Mouse (Mus musculus) CH12.LX (cell line): ENCODE results near the gene Zfp263. TPM values are rescaled to one million over a fixed set of nuclear protein-coding genes. Genes with fewer than 3 reads are reported as not detected.

Source experiments
- DNase-seq: peaks from one replicate; pipeline ENCODE4 v3.0.0-alpha.2; 2013; ENCODE audit errors: extremely low read depth
- H3K27ac ChIP-seq: 2 replicates; pipeline ENCODE4 v1.5.1; 2012; ENCODE audit warnings: low read depth, mild to moderate bottlenecking, control low read depth, moderate library complexity; ENCODE audit not compliant: insufficient read depth
- H3K27me3 ChIP-seq: replicated peaks from 2 replicates; pipeline ENCODE3; 2012; ENCODE audit warnings: inconsistent platforms
- H3K36me3 ChIP-seq, 2 experiments: replicated peaks in 1 of 2; 2 replicates each; pipeline versions ENCODE3 to v1.6.1; 2012; ENCODE audit warnings: inconsistent platforms in 1 of 2, low read length in 1 of 2, mild to moderate bottlenecking in 1 of 2, mixed read lengths in 1 of 2, moderate library complexity in 1 of 2; ENCODE audit not compliant: control insufficient read depth in 1 of 2, insufficient read depth in 1 of 2
- H3K4me1 ChIP-seq, 2 experiments: 2 replicates each; pipeline ENCODE4 v1.6.1; 2012; ENCODE audit warnings: inconsistent platforms in 1 of 2, moderate library complexity in 1 of 2; ENCODE audit not compliant: insufficient read depth in 2 of 2, control insufficient read depth in 1 of 2
- H3K4me2 ChIP-seq: 2 replicates; pipeline ENCODE4 v1.6.1; 2012; ENCODE audit warnings: low read depth, mild to moderate bottlenecking, control low read depth; ENCODE audit not compliant: poor library complexity, insufficient read depth, severe bottlenecking
- H3K4me3 ChIP-seq, 3 experiments: fragments of 150-350 bp in 1 of 3; sonication (generic) in 1 of 3; replicated peaks in 1 of 3; 2 replicates each; pipeline versions ENCODE3 to v1.5.1; 2011 to 2012; ENCODE audit warnings: low read depth in 2 of 3, low read length in 2 of 3, mild to moderate bottlenecking in 2 of 3, moderate library complexity in 2 of 3, control low read depth in 1 of 3, improper control_type of control experiment in 1 of 3, inconsistent platforms in 1 of 3, mixed read lengths in 1 of 3; ENCODE audit not compliant: poor library complexity in 1 of 3
- H3K79me2 ChIP-seq: replicated peaks from 2 replicates; pipeline ENCODE4 v1.6.1; 2012; ENCODE audit warnings: mild to moderate bottlenecking, moderate library complexity; ENCODE audit not compliant: control insufficient read depth, poor library complexity, insufficient read depth, severe bottlenecking; ENCODE audit errors: extremely low read depth
- H3K9ac ChIP-seq: 2 replicates; pipeline ENCODE4 v1.6.1; 2012; ENCODE audit warnings: low read depth, mild to moderate bottlenecking, control low read depth, moderate library complexity; ENCODE audit not compliant: insufficient read depth
- H3K9me3 ChIP-seq: replicated peaks from 2 replicates; pipeline ENCODE3; 2012; ENCODE audit warnings: low read length, inconsistent platforms, mixed read lengths
- BHLHE40 ChIP-seq: IDR thresholded peaks from 2 replicates; pipeline ENCODE4 v1.6.1; 2011; ENCODE audit warnings: mild to moderate bottlenecking, low read depth, low read length, improper control_type of control experiment
- CHD2 ChIP-seq: IDR thresholded peaks from 2 replicates; pipeline ENCODE4 v1.6.1; 2011; ENCODE audit warnings: low read length, improper control_type of control experiment
- E2F4 ChIP-seq: IDR thresholded peaks from 2 replicates; pipeline ENCODE4 v1.6.1; 2011; ENCODE audit warnings: low read depth, low read length, improper control_type of control experiment; ENCODE audit not compliant: insufficient replicate concordance
- ELF1 ChIP-seq: IDR thresholded peaks from 2 replicates; pipeline ENCODE4 v1.6.1; 2014; ENCODE audit warnings: low read depth, mild to moderate bottlenecking, inconsistent platforms, low read length, improper control_type of control experiment
- ETS1 ChIP-seq: conservative IDR thresholded peaks from 2 replicates; pipeline ENCODE4 v1.6.1; 2012; ENCODE audit warnings: low read depth, mild to moderate bottlenecking, inconsistent platforms, low read length, improper control_type of control experiment, moderate library complexity
- GABPA ChIP-seq: IDR thresholded peaks from 2 replicates; pipeline ENCODE4 v1.6.1; 2012; ENCODE audit warnings: low read depth, low read length, improper control_type of control experiment, inconsistent platforms; ENCODE audit not compliant: insufficient replicate concordance
- HCFC1 ChIP-seq: IDR thresholded peaks from 2 replicates; pipeline ENCODE4 v1.6.1; 2012; ENCODE audit warnings: low read depth, mild to moderate bottlenecking, inconsistent platforms, low read length, improper control_type of control experiment
- IRF4 ChIP-seq: IDR thresholded peaks from 2 replicates; pipeline ENCODE4 v1.6.1; 2014; ENCODE audit warnings: low read depth, mild to moderate bottlenecking, inconsistent platforms, low read length, improper control_type of control experiment
- JUN ChIP-seq: IDR thresholded peaks from 2 replicates; pipeline ENCODE4 v1.6.1; 2011; ENCODE audit warnings: low read depth, mild to moderate bottlenecking, low read length, improper control_type of control experiment, moderate library complexity; ENCODE audit not compliant: insufficient read depth
- KAT2A ChIP-seq: IDR thresholded peaks from 2 replicates; pipeline ENCODE4 v1.6.1; 2012; ENCODE audit warnings: low read length, improper control_type of control experiment, inconsistent platforms; ENCODE audit not compliant: insufficient replicate concordance
- MAZ ChIP-seq: IDR thresholded peaks from 2 replicates; pipeline ENCODE4 v1.6.1; 2012; ENCODE audit warnings: low read depth, mild to moderate bottlenecking, inconsistent platforms, low read length, improper control_type of control experiment, moderate library complexity
- NELFE ChIP-seq: IDR thresholded peaks from 2 replicates; pipeline ENCODE4 v1.6.1; 2011; ENCODE audit warnings: low read depth, low read length, improper control_type of control experiment
- NRF1 ChIP-seq: IDR thresholded peaks from 2 replicates; pipeline ENCODE4 v1.6.1; 2014; ENCODE audit warnings: low read depth, mild to moderate bottlenecking, inconsistent platforms, low read length, improper control_type of control experiment, moderate library complexity
- POLR2AphosphoS2 ChIP-seq: IDR thresholded peaks from 2 replicates; pipeline ENCODE4 v1.6.1; 2011; ENCODE audit warnings: low read depth, low read length, improper control_type of control experiment
- RAD21 ChIP-seq: IDR thresholded peaks from 2 replicates; pipeline ENCODE4 v1.6.1; 2011; ENCODE audit warnings: low read depth, mild to moderate bottlenecking, low read length, improper control_type of control experiment, moderate library complexity
- SIN3A ChIP-seq: IDR thresholded peaks from 2 replicates; pipeline ENCODE4 v1.6.1; 2012; ENCODE audit warnings: low read length, improper control_type of control experiment, inconsistent platforms
- SMC3 ChIP-seq: IDR thresholded peaks from 2 replicates; pipeline ENCODE4 v1.6.1; 2011; ENCODE audit warnings: low read depth, low read length, improper control_type of control experiment
- TCF12 ChIP-seq: IDR thresholded peaks from 2 replicates; pipeline ENCODE4 v1.6.1; 2014; ENCODE audit warnings: low read depth, mild to moderate bottlenecking, inconsistent platforms, low read length, improper control_type of control experiment
- USF2 ChIP-seq: conservative IDR thresholded peaks from 2 replicates; pipeline ENCODE4 v1.6.1; 2011; ENCODE audit warnings: low read depth, low read length, improper control_type of control experiment
- ZKSCAN1 ChIP-seq: IDR thresholded peaks from 2 replicates; pipeline ENCODE4 v1.6.1; 2012; ENCODE audit warnings: low read depth, inconsistent platforms, low read length, improper control_type of control experiment, borderline replicate concordance
- ZNF384 ChIP-seq: IDR thresholded peaks from 2 replicates; pipeline ENCODE4 v1.6.1; 2012; ENCODE audit warnings: low read depth, low read length, improper control_type of control experiment, inconsistent platforms
- dilution Hi-C: fragments of 300-500 bp; cut with MboI; formaldehyde crosslinking; loops from 2 replicates; pipeline ENCODE4 v1.14.3; 2020; ENCODE audit warnings: low sequenced_read_pairs; ENCODE audit not compliant: extremely low pct_unique_long_range_greater_than_20kb, extremely low pct_ligation_motif_present
- in situ Hi-C: fragments of 300-500 bp; cut with MboI; formaldehyde crosslinking; loops from 3 replicates; pipeline ENCODE4 v1.14.3; 2019; ENCODE audit warnings: low sequenced_read_pairs, low pct_ligation_motif_present, low pct_unique_long_range_greater_than_20kb, mixed read lengths
- polyA plus RNA-seq: library from polyadenylated mRNA; unstranded; fragments of >175 nt; gene quantifications from 2 replicates; pipeline ENCODE4 v1.2.1, GENCODE M21; 2012; ENCODE audit warnings: low read depth; ENCODE audit not compliant: insufficient read length
- total RNA-seq, 2 experiments: library from RNA; depleted of rRNA; stranded (reverse); fragments of 300-350 nt in 1 of 2; fragments of >200 nt in 1 of 2; gene quantifications; 2 replicates each; pipeline ENCODE4 v1.2.3; 2012 to 2014

Zfp263 gene
- total and polyA plus RNA-seq, 3 experiments: 17.4 to 24.2 (median 21.4) TPM

DNA sequence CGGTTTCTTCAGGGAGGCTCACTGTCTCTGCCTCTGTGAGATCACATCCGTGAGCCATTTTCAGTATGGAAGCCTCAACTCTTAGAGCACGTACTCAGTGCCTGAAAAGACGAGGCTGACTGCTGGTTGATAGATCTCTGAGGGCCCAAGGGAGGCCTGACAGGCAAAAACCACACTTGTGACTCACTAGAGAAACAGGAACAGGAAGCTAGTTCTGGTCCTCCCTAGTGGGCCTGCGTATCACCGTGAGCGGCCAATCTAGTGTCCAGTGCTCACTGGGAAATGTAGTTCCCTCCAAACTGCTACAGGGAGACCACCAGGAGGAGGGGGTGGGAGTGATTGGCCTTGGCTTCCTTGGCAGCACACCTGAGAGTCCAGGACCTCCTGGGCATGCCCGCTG is 44.6 kb upstream of the Zfp263 start:
- Histone ChIP-seq H3K4me2 (no peak overlapping the region), H3K79me2 (no peaks in the 10 kb centered on the region), H3K27ac (no peak overlapping the region), H3K36me3 (no peaks in the 10 kb centered on the region), H3K27me3 (no peaks in the 10 kb centered on the region), H3K9me3 (no peaks in the 10 kb centered on the region), H3K4me3 (no peak overlapping the region), H3K4me1 (peaks cover 5 to 16% of the 10 kb centered on the region in 2 experiments), H3K9ac (no peak overlapping the region)
- in situ Hi-C loops: no loop called here
- TF ChIP-seq ETS1: peak; percentile 52
- no peak for TF ChIP-seq POLR2AphosphoS2
- no peak for TF ChIP-seq ZKSCAN1
- peak; percentile 44; the same call in 1 of the 2 replicates for TF ChIP-seq NRF1
- TF ChIP-seq KAT2A: peak; percentile 56; the same call in 1 of the 2 replicates
- TF ChIP-seq E2F4: no peak
- peak; percentile 34; the same call in 1 of the 2 replicates for TF ChIP-seq BHLHE40
- no peak for TF ChIP-seq MAZ
- peak; percentile 27; the same call in 1 of the 2 replicates for TF ChIP-seq NELFE
- no peak for TF ChIP-seq CHD2
- TF ChIP-seq ZNF384: no peak
- no peak for TF ChIP-seq TCF12
- TF ChIP-seq RAD21: no peak
- TF ChIP-seq SMC3: no peak
- TF ChIP-seq ELF1: peak; percentile 81
- no peak for TF ChIP-seq USF2
- no peak for TF ChIP-seq GABPA
- no peak for TF ChIP-seq IRF4
- peak; percentile 84 for TF ChIP-seq HCFC1
- dilution Hi-C loops: no loop called here
- DNase-seq: peak; percentile 83

DNA sequence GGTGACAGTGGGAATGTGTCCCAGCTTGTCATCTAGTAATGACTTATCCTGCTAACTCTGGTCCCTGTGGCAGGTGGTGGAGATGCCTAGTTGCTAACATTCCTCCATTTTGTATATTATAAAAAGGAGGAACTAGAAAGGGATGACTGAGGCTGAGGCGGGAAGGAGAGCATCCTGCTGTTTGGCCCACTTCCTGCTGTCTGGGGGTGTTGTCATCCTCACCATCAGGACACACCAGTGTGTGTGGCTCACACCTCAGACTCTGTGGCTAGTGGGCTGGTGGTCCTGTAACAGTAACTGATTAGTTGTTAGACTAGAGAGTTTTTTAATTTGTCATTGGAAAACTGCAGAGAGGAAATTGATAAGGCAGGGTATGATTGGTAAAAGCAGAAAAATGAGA is 43.0 kb upstream of the Zfp263 start:
- dilution Hi-C loops (no loop called here), in situ Hi-C loops (no loop called here)
- Histone ChIP-seq H3K9ac (no peak overlapping the region), H3K36me3 (no peaks in the 10 kb centered on the region), H3K27me3 (no peaks in the 10 kb centered on the region), H3K79me2 (no peaks in the 10 kb centered on the region), H3K9me3 (no peaks in the 10 kb centered on the region), H3K4me3 (no peak overlapping the region), H3K4me1 (peaks cover 5 to 16% of the 10 kb centered on the region in 2 experiments), H3K27ac (no peak overlapping the region), H3K4me2 (no peak overlapping the region)
- no peak for DNase-seq
- no peak for TF ChIP-seq SIN3A
- TF ChIP-seq RAD21: no peak
- TF ChIP-seq JUN: no peak
